Mouse (Mus musculus): ENCODE data around the gene Cfap57.

GRCm38 (mm10) chr4:118564926-118565279, 55.7 kb downstream of the Cfap57 start:
- TF ChIP-seq MAX (IDR thresholded peaks at IDR 0.05; ENCODE audit: low read depth) (no peak), USF1 (IDR thresholded peaks at IDR 0.05; ENCODE audit: low read depth) (no peak), POLR2A (IDR thresholded peaks at IDR 0.05; ENCODE audit: insufficient read length, low read depth) (no peak), POLR2AphosphoS2 (IDR thresholded peaks at IDR 0.05; ENCODE audit: insufficient read length, low read depth) (no peak), TCF12 (IDR thresholded peaks at IDR 0.05; ENCODE audit: insufficient read depth, poor library complexity, severe bottlenecking) (no peak), MYOG (IDR thresholded peaks at IDR 0.05; ENCODE audit: control insufficient read depth in 1 of 3, insufficient read depth in 1 of 3, insufficient read length in 2 of 3, low read depth in 2 of 3) (no peak), E2F4 (IDR thresholded peaks at IDR 0.05; ENCODE audit: insufficient read depth) (no peak), CEBPB (IDR thresholded peaks at IDR 0.05; ENCODE audit: insufficient read depth, poor library complexity, severe bottlenecking) (no peak), REST (IDR thresholded peaks at IDR 0.05; ENCODE audit: insufficient read depth, insufficient read length) (no peak), TCF3 (IDR thresholded peaks at IDR 0.05; ENCODE audit: insufficient read length, low read depth) (no peak)
